Mouse (Mus musculus) megakaryocyte, embryonic 14.5 days (primary cell): ENCODE measurements around the gene R3hcc1l.

Source experiments
- FLI1 ChIP-seq: IDR thresholded peaks from 2 replicates; pipeline ENCODE4 v1.6.1; 2012; ENCODE audit warnings: low read length, inconsistent platforms, mixed read lengths
- GATA1 ChIP-seq: IDR thresholded peaks from 3 replicates; pipeline ENCODE4 v1.6.1; 2012; ENCODE audit warnings: mixed read lengths, low read length, inconsistent platforms, borderline replicate concordance

DNA sequence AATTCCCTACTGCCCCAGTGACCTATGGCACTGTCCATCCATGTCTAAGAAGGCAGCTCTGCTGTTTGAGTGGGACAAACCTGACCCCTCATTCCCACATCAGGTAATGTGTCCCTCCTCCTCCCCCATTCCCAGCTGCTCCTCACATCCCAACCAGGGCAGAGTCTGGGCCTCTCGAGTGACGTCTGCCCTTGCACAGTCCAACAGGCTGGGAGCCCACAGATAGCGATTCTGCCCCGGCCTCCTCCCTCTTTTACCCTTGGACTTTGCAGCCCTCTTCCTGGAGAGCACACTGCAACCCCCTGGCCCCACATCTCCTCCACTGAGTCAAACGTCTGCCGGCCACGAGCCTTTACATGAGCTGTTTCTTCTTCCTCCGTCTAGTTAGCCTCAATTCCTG lies 84.0 kb downstream of the R3hcc1l start:
- TF ChIP-seq GATA1 (no peak), FLI1 (no peak)
